Mouse (Mus musculus) layer of hippocampus, adult 9-10 months (tissue): Measurements from ENCODE around the gene Cnn1.

Experiments
- DNase-seq: peaks from one replicate; pipeline ENCODE4 v3.0.0; 2022; ENCODE audit warnings: low spot score

The Cnn1 gene

DNA sequence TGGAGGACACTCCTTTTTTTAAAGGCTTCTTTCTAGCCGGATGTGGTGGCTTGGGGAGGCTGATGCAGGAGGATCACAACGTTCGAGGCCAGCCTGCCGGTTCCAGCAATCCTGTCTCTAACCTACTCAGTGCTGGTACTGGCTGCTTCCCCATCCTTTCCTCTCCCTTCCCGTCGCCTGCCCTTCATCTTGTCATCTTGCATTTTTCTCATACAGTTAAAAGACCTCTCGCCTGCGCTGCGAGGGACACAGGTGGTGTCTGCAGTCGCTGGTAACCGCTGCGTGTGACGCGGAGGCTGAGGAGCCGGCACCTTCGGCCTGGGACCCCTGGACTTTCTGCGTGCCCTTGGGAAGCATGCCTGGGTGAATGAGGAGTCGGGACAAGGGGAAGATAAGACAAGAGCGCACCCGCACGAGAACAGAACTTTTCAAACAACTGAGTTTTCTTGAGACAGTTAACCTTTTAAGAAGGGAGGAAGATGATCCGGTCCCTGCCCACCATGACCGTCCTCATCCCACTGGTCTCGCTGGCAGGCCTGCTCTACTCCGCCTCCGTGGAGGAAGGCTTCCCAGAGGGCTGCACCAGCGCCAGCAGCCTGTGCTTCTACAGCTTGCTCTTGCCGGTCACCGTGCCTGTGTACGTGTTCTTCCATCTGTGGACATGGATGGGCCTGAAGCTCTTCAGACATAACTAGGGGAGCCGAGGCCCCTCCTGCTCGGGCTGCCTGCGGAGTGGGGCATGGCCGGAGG lies 58.7 kb downstream of the Cnn1 start:
- no peak for DNase-seq
